Mouse (Mus musculus) spleen, adult 2 months (tissue): ENCODE measurements around the gene Synpo2.

ENCODE experiments used
- CTCF ChIP-seq: fragments of 200-500 bp; IDR thresholded peaks from 2 replicates; pipeline ENCODE4 v1.5.1; 2011; ENCODE audit warnings: mild to moderate bottlenecking, inconsistent platforms; ENCODE audit not compliant: insufficient read depth, insufficient read length, insufficient replicate concordance; ENCODE audit errors: extremely low read depth
- POLR2A ChIP-seq: fragments of 200-500 bp; IDR thresholded peaks from 2 replicates; pipeline ENCODE4 v1.6.1; 2011; ENCODE audit warnings: low read depth, low read length, inconsistent platforms

DNA sequence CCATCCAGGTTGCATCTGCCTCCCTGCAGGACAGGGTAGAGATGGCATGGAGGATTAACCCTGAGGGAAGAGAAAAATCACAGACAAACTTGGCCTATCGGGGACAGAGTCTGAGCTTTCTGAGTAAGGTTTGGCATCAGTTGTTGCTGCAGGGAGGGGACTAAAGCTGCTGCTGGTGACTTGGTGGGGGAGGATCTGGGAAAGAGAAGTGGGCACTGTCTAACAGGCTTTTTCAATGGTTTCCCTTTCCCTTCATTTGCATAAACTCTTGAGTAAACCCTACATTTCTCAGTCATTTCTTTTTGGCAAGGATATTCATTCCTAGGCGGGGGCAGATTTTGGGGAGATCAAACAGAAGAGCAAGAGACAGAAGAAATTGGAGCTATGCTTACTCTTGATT, 174.0 kb downstream of the Synpo2 start:
- no peak for TF ChIP-seq POLR2A
- TF ChIP-seq CTCF, result no peak
